In the genomic region with DNA sequence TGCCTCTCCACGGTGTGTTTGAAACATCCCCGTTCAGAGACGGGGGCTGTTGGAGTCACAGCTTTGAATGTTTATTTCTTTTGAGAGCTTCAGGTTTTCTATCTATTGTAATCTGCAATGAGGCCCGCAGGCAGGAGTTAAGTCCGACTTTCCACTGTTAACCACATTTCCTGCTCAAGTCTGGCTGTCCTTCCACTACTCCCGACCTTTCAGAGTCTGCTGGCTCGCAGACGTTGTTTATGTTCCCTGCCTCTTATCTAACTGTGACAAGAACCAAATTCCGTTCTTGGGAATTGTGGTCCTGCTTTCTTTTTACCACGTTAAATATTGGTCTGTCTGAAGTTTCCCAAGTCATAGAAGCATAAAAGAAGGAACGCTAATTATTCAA, we compare ENCODE assay signal across 10 mouse cellular contexts. TPM values are rescaled to one million over a fixed set of nuclear protein-coding genes. Genes with fewer than 3 reads are reported as not detected.
DNase-seq lines count a peak whose midpoint lies in the region; ATAC-seq and TF ChIP-seq lines count a peak whose summit lies in the region.
"Had no signal": no experiment of that assay in that cellular context is flagged by ENCODE, and none has a peak within 500 bp of the region (broad histone marks: within the 10 kb centered on the region; RNA-seq: fewer than 3 reads in every experiment).

No protein-coding gene starts in this region.

- TF ChIP-seq CTCF in spleen, adult 2 months (IDR thresholded peaks at IDR 0.05; ENCODE audit: extremely low read depth, insufficient read depth, insufficient read length, insufficient replicate concordance): no peak

- H3K9ac ChIP-seq in heart, embryonic 16.5 days (ENCODE audit: low read length): peak overlapping the region; percentile 76
- H3K9ac ChIP-seq in liver, embryonic 11.5 days (ENCODE audit: low read depth, low read length): peak overlapping the region; percentile 63
- H3K9ac ChIP-seq in stomach, embryonic 16.5 days (ENCODE audit: low read length): peak overlapping the region; percentile 62
- no peak overlapping the region for H3K9ac ChIP-seq in midbrain, embryonic 16.5 days (ENCODE audit: low read depth, low read length)

- TF ChIP-seq POLR2A in spleen, adult 2 months (IDR thresholded peaks at IDR 0.05; ENCODE audit: low read depth, low read length): no peak

- no peaks in the 10 kb centered on the region for H3K27me3 ChIP-seq in spleen, adult 2 months (ENCODE audit: control insufficient read depth, insufficient read depth, low read length)
- no peaks in the 10 kb centered on the region for H3K27me3 ChIP-seq in heart, embryonic 16.5 days (ENCODE audit: control insufficient read depth, insufficient read depth, low read length)
- H3K27me3 ChIP-seq in liver, embryonic 11.5 days (replicated peaks; ENCODE audit: control insufficient read depth, insufficient read depth, low read length): no peaks in the 10 kb centered on the region
- no peaks in the 10 kb centered on the region for H3K27me3 ChIP-seq in stomach, embryonic 16.5 days (ENCODE audit: control insufficient read depth, insufficient read depth, low read length)
- H3K27me3 ChIP-seq in midbrain, embryonic 16.5 days (ENCODE audit: control insufficient read depth, insufficient read depth, low read depth, low read length): no peaks in the 10 kb centered on the region

- H3K9me3 ChIP-seq in heart, embryonic 16.5 days (replicated peaks; ENCODE audit: control insufficient read depth, low read length): no peaks in the 10 kb centered on the region
- no peaks in the 10 kb centered on the region for H3K9me3 ChIP-seq in liver, embryonic 11.5 days (ENCODE audit: control insufficient read depth, low read length)
- H3K9me3 ChIP-seq in stomach, embryonic 16.5 days (replicated peaks; ENCODE audit: control insufficient read depth, low read length): no peaks in the 10 kb centered on the region
- H3K9me3 ChIP-seq in midbrain, embryonic 16.5 days (replicated peaks; ENCODE audit: control insufficient read depth, low read length, poor library complexity, severe bottlenecking): no peaks in the 10 kb centered on the region

- H3K4me1 ChIP-seq in spleen, adult 2 months (ENCODE audit: control insufficient read depth, insufficient read depth, insufficient read length): peaks cover 28% of the 10 kb centered on the region
- H3K4me1 ChIP-seq in heart, embryonic 16.5 days (ENCODE audit: control insufficient read depth, insufficient read depth, low read length): peaks cover 47% of the 10 kb centered on the region
- peaks cover 37% of the 10 kb centered on the region for H3K4me1 ChIP-seq in liver, embryonic 11.5 days (replicated peaks; ENCODE audit: control insufficient read depth, insufficient read depth, low read length)
- peaks cover 24% of the 10 kb centered on the region for H3K4me1 ChIP-seq in stomach, embryonic 16.5 days (ENCODE audit: control insufficient read depth, insufficient read depth, low read length)
- no peaks in the 10 kb centered on the region for H3K4me1 ChIP-seq in midbrain, embryonic 16.5 days (ENCODE audit: control insufficient read depth, insufficient read depth, low read length)

- peak overlapping the region; percentile 67 for H3K4me2 ChIP-seq in heart, embryonic 16.5 days (ENCODE audit: low read depth, low read length)
- peak overlapping the region; percentile 61 for H3K4me2 ChIP-seq in liver, embryonic 11.5 days
- peak overlapping the region; percentile 42 for H3K4me2 ChIP-seq in stomach, embryonic 16.5 days (ENCODE audit: low read depth, low read length)
- H3K4me2 ChIP-seq in midbrain, embryonic 16.5 days (ENCODE audit: low read length): no peak overlapping the region

- no peak overlapping the region for H3K4me3 ChIP-seq in spleen, adult 2 months (ENCODE audit: extremely low read depth, insufficient read depth, insufficient read length)
- peak overlapping the region; percentile 46 for H3K4me3 ChIP-seq in heart, embryonic 16.5 days (ENCODE audit: low read length)
- H3K4me3 ChIP-seq in liver, embryonic 11.5 days (ENCODE audit: low read depth, low read length): peak overlapping the region; percentile 60
- H3K4me3 ChIP-seq in stomach, embryonic 16.5 days (replicated peaks; ENCODE audit: low read length): peak overlapping the region; percentile 37; the same call in 1 of the 2 replicates
- no peak overlapping the region for H3K4me3 ChIP-seq in midbrain, embryonic 16.5 days (ENCODE audit: low read depth, low read length)

- DNase-seq in spleen, adult 2 months (ENCODE audit: low read depth in 1 of 2, low spot score in 2 of 2): no peak
- no peak for DNase-seq in spleen, postnatal 36 days (ENCODE audit: low spot score in 2 of 2)
- DNase-seq in liver, embryonic 11.5 days (ENCODE audit: low spot score): no peak
- no peak for DNase-seq in cerebellum, adult 9-10 months
- no peak for DNase-seq in urinary bladder, postnatal 25 days (ENCODE audit: low spot score)
- DNase-seq: cerebellum, postnatal 25 days; right cerebral cortex, adult 18-20 months had no signal

- peak; percentile 54 for ATAC-seq in heart, embryonic 16.5 days (replicated peaks; ENCODE audit: extremely low read depth, insufficient read depth, low FRiP score)
- peak; percentile 61 for ATAC-seq in liver, embryonic 11.5 days (replicated peaks; ENCODE audit: low FRiP score)
- peak; percentile 68 for ATAC-seq in stomach, embryonic 16.5 days (ENCODE audit: insufficient read depth, low FRiP score)
- ATAC-seq in midbrain, embryonic 16.5 days: no peak

- WGBS in spleen, adult 2 months: 24% methylated on average over 11 of the region's 11 CpGs
- WGBS in heart, embryonic 16.5 days: 4% methylated on average over 11 of the region's 11 CpGs
- 7% methylated on average over 11 of the region's 11 CpGs for WGBS in liver, embryonic 11.5 days
- WGBS in stomach, embryonic 16.5 days: 5% methylated on average over 11 of the region's 11 CpGs
- 64% methylated on average over 11 of the region's 11 CpGs for WGBS in midbrain, embryonic 16.5 days

- peak overlapping the region; percentile 46; the same call in 1 of the 2 replicates for H3K27ac ChIP-seq in spleen, adult 2 months (ENCODE audit: insufficient read depth, low read length)
- peak overlapping the region; percentile 95 for H3K27ac ChIP-seq in heart, embryonic 16.5 days (ENCODE audit: low read length)
- peak overlapping the region; percentile 80 for H3K27ac ChIP-seq in liver, embryonic 11.5 days (ENCODE audit: low read depth, low read length)
- peak overlapping the region; percentile 82 for H3K27ac ChIP-seq in stomach, embryonic 16.5 days (ENCODE audit: low read length)
- H3K27ac ChIP-seq in midbrain, embryonic 16.5 days (ENCODE audit: low read length): no peak overlapping the region

- H3K36me3 ChIP-seq in spleen, adult 2 months (ENCODE audit: control insufficient read depth, insufficient read depth, low read length): no peaks in the 10 kb centered on the region
- H3K36me3 ChIP-seq in heart, embryonic 16.5 days (ENCODE audit: control insufficient read depth, insufficient read depth): no peaks in the 10 kb centered on the region
- no peaks in the 10 kb centered on the region for H3K36me3 ChIP-seq in liver, embryonic 11.5 days (ENCODE audit: control insufficient read depth, insufficient read depth, low read length)
- H3K36me3 ChIP-seq in stomach, embryonic 16.5 days (ENCODE audit: control insufficient read depth, insufficient read depth, low read length): no peaks in the 10 kb centered on the region
- H3K36me3 ChIP-seq in midbrain, embryonic 16.5 days (ENCODE audit: control insufficient read depth, insufficient read depth, low read length): no peaks in the 10 kb centered on the region

RNA-seq across cellular contexts. Expression of gene Art4, which starts 0.3 kb away (rescaled TPM):
- polyA plus RNA-seq in spleen, adult 2 months (2012; rRNA removed): 2.5 and 4.8 TPM in 2 replicates
- polyA plus RNA-seq in heart, embryonic 16.5 days (2015; fragmentation: Nextera tagmentation; extraction: Ambion mirVana): 11.6 and 13.6 TPM in 2 replicates
- 8.7 and 11.1 TPM in 2 replicates for polyA plus RNA-seq in liver, embryonic 11.5 days (2014; fragmentation: Nextera tagmentation; extraction: Ambion mirVana)
- polyA plus RNA-seq in stomach, embryonic 16.5 days (2015; fragmentation: Nextera tagmentation; extraction: Ambion mirVana): 6.9 and 7.9 TPM in 2 replicates
- polyA plus RNA-seq in midbrain, embryonic 16.5 days (2015; fragmentation: Nextera tagmentation; extraction: Ambion mirVana): 0.19 and 0.20 TPM in 2 replicates

RNA-seq across cellular contexts. Expression of gene Mgp, which starts 17.8 kb away (rescaled TPM):
- 39.8 and 47.7 TPM in 2 replicates for polyA plus RNA-seq in spleen, adult 2 months (2012; rRNA removed)
- 570 and 632 TPM in 2 replicates for polyA plus RNA-seq in heart, embryonic 16.5 days (2015; fragmentation: Nextera tagmentation; extraction: Ambion mirVana)
- polyA plus RNA-seq in liver, embryonic 11.5 days (2014; fragmentation: Nextera tagmentation; extraction: Ambion mirVana): 7.7 and 8.2 TPM in 2 replicates
- 224 and 245 TPM in 2 replicates for polyA plus RNA-seq in stomach, embryonic 16.5 days (2015; fragmentation: Nextera tagmentation; extraction: Ambion mirVana)
- 11.2 and 16.3 TPM in 2 replicates for polyA plus RNA-seq in midbrain, embryonic 16.5 days (2015; fragmentation: Nextera tagmentation; extraction: Ambion mirVana)

RNA-seq across cellular contexts. Expression of gene Smco3, which starts 22.6 kb away (rescaled TPM):
- polyA plus RNA-seq in spleen, adult 2 months (2012; rRNA removed): not detected in 2 replicates
- not detected in 2 replicates for polyA plus RNA-seq in heart, embryonic 16.5 days (2015; fragmentation: Nextera tagmentation; extraction: Ambion mirVana)
- polyA plus RNA-seq in liver, embryonic 11.5 days (2014; fragmentation: Nextera tagmentation; extraction: Ambion mirVana): not detected in 2 replicates
- 1.2 and 2.2 TPM in 2 replicates for polyA plus RNA-seq in stomach, embryonic 16.5 days (2015; fragmentation: Nextera tagmentation; extraction: Ambion mirVana)
- 1.2 and 1.8 TPM in 2 replicates for polyA plus RNA-seq in midbrain, embryonic 16.5 days (2015; fragmentation: Nextera tagmentation; extraction: Ambion mirVana)

RNA-seq across cellular contexts. Expression of gene Wbp11, which starts 29.8 kb away (rescaled TPM):
- 33.5 and 39.5 TPM in 2 replicates for polyA plus RNA-seq in spleen, adult 2 months (2012; rRNA removed)
- 64.5 and 77.7 TPM in 2 replicates for polyA plus RNA-seq in heart, embryonic 16.5 days (2015; fragmentation: Nextera tagmentation; extraction: Ambion mirVana)
- polyA plus RNA-seq in liver, embryonic 11.5 days (2014; fragmentation: Nextera tagmentation; extraction: Ambion mirVana): 165 and 168 TPM in 2 replicates
- polyA plus RNA-seq in stomach, embryonic 16.5 days (2015; fragmentation: Nextera tagmentation; extraction: Ambion mirVana): 85.0 and 90.8 TPM in 2 replicates
- polyA plus RNA-seq in midbrain, embryonic 16.5 days (2015; fragmentation: Nextera tagmentation; extraction: Ambion mirVana): 74.2 and 80.5 TPM in 2 replicates

RNA-seq across cellular contexts. Expression of gene BC049715, which starts 30.4 kb away (rescaled TPM):
- 0.45 and 0.72 TPM in 2 replicates for polyA plus RNA-seq in spleen, adult 2 months (2012; rRNA removed)
- 0.99 and 2.5 TPM in 2 replicates for polyA plus RNA-seq in heart, embryonic 16.5 days (2015; fragmentation: Nextera tagmentation; extraction: Ambion mirVana)
- 2.3 and 2.6 TPM in 2 replicates for polyA plus RNA-seq in liver, embryonic 11.5 days (2014; fragmentation: Nextera tagmentation; extraction: Ambion mirVana)
- 0.46 and 2.6 TPM in 2 replicates for polyA plus RNA-seq in stomach, embryonic 16.5 days (2015; fragmentation: Nextera tagmentation; extraction: Ambion mirVana)
- 0.85 and 1.1 TPM in 2 replicates for polyA plus RNA-seq in midbrain, embryonic 16.5 days (2015; fragmentation: Nextera tagmentation; extraction: Ambion mirVana)

Comparison
In these comparisons a context has a peak if more than half of its experiments do, and no peak if none do; other contexts are left out.
1. H3K4me3 ChIP-seq: peak in heart, embryonic 16.5 days (single experiment), liver, embryonic 11.5 days (single experiment) and stomach, embryonic 16.5 days (single experiment); none in spleen, adult 2 months (single experiment) and midbrain, embryonic 16.5 days (single experiment).